Mouse (Mus musculus): Measurements from ENCODE around the gene Ctnnbip1.
"Not testable (repeated sequence)": the region's sequence is repeated elsewhere in the genome, so short reads cannot be mapped to it uniquely, and the experiment has no call there.

Ctnnbip1 gene

GRCm38 (mm10) chr4:149586783-149587595 is 69.0 kb downstream of the Ctnnbip1 start:
- no peak for DNase-seq (ENCODE audit: low spot score)

GRCm38 (mm10) chr4:149587596-149588168 is 69.6 kb downstream of the Ctnnbip1 start:
- DNase-seq (ENCODE audit: low spot score): no peak

GRCm38 (mm10) chr4:149590200-149590599 is 72.2 kb downstream of the Ctnnbip1 start:
- DNase-seq (ENCODE audit: low spot score): no peak

GRCm38 (mm10) chr4:149591486-149591885 is 73.5 kb downstream of the Ctnnbip1 start:
- no peak for DNase-seq (ENCODE audit: low spot score)

- peak; percentile 43 for DNase-seq (ENCODE audit: low spot score)
These were observed 77.0 kb downstream of the Ctnnbip1 start for GRCm38 (mm10) chr4:149594913-149595581.

GRCm38 (mm10) chr4:149597641-149598208 is 79.7 kb downstream of the Ctnnbip1 start:
- DNase-seq (ENCODE audit: low spot score): no peak

- DNase-seq (ENCODE audit: low spot score): no peak
These were observed 81.5 kb downstream of the Ctnnbip1 start for GRCm38 (mm10) chr4:149599549-149599948.

GRCm38 (mm10) chr4:149600130-149600529 is 82.1 kb downstream of the Ctnnbip1 start:
- no peak for DNase-seq (ENCODE audit: low spot score)

GRCm38 (mm10) chr4:149601484-149601883 is 83.4 kb downstream of the Ctnnbip1 start:
- no peak for DNase-seq (ENCODE audit: low spot score)

GRCm38 (mm10) chr4:149602236-149602635 is 84.2 kb downstream of the Ctnnbip1 start:
- no peak for DNase-seq (ENCODE audit: low spot score)

- DNase-seq (ENCODE audit: low spot score): no peak
These were observed 85.8 kb downstream of the Ctnnbip1 start for GRCm38 (mm10) chr4:149603860-149604259.

GRCm38 (mm10) chr4:149604518-149604917 is 86.5 kb downstream of the Ctnnbip1 start:
- no peak for DNase-seq (ENCODE audit: low spot score)

- DNase-seq (ENCODE audit: low spot score): no peak
These were observed 88.0 kb downstream of the Ctnnbip1 start for GRCm38 (mm10) chr4:149606056-149606455.

GRCm38 (mm10) chr4:149606766-149607358 is 88.8 kb downstream of the Ctnnbip1 start:
- DNase-seq (ENCODE audit: low spot score): no peak

- DNase-seq (ENCODE audit: low spot score): no peak
These were observed 89.7 kb downstream of the Ctnnbip1 start for GRCm38 (mm10) chr4:149607591-149608308.

GRCm38 (mm10) chr4:149608309-149608638 is 90.2 kb downstream of the Ctnnbip1 start:
- DNase-seq (ENCODE audit: low spot score): no peak

- no peak for DNase-seq (ENCODE audit: low spot score)
These were observed 91.4 kb downstream of the Ctnnbip1 start for GRCm38 (mm10) chr4:149609256-149610025.

- no peak for DNase-seq (ENCODE audit: low spot score)
These were observed 93.5 kb downstream of the Ctnnbip1 start for GRCm38 (mm10) chr4:149611376-149612044.

GRCm38 (mm10) chr4:149613497-149613896 is 95.5 kb downstream of the Ctnnbip1 start:
- not testable (repeated sequence) for DNase-seq (ENCODE audit: low spot score)

- no peak for DNase-seq (ENCODE audit: low spot score)
These were observed 96.8 kb downstream of the Ctnnbip1 start for GRCm38 (mm10) chr4:149614869-149615268.

All from layer of hippocampus, adult 9-10 months (tissue).